Mouse (Mus musculus) Muller cell, postnatal 12 days (primary cell): ENCODE measurements at regions not wholly inside any gene's neighbourhood (a gene's known extent, or its start where the extent isn't known, plus 50 kb on each side); places are given as distances from the start of the nearest gene placed in this dataset.
"Not testable (repeated sequence)": the region's sequence is repeated elsewhere in the genome, so short reads cannot be mapped to it uniquely, and the experiment has no call there.

Experiments
- DNase-seq: peaks from one replicate; pipeline ENCODE4 v3.0.0-alpha.2; 2015; ENCODE audit errors: inconsistent ontology term

- DNase-seq: peak; percentile 25
Observed at GRCm38 (mm10) chr8:52158176-52158575, 1353.4 kb upstream of the Aga start.

DNA sequence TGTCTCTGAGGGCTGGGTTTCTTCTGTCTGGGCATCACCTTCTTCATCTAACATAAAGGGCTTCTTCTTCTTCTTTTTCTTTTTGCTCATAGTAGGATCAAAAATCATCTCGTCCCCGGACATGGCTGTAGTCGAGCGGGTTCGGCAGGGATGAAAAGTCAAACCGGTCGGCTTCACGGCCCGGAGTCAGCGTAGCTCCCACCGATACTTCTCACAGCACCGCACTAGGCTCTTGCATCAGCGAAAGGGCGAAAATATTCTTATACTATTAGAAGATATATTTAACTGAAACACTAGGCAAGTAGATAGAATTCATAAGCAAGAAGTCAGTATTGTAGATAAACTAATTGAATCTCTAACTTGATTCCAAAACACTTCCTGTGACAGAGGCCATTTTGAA, 1314.6 kb upstream of the Aga start:
- DNase-seq: not testable (repeated sequence)

DNA sequence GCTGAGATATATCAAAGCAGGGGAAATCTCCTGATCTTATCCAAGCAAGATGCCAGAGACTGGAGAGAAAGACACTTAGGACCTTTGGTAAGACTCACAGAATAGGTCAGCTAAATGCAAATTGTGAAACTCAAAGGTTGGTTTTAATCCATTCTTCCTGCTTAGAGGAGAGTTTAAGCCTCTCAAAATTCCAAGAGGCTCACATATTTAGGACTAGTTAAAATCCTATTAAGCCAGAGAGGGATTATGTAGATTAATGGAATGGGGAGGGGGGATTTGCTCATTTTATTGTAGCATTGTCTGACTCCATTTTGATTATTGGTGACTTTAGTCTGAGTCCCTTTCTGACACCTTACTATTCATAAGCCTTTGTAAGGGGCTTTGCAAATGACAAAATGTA, 1284.0 kb upstream of the Aga start:
- DNase-seq: no peak

- no peak for DNase-seq
Observed at GRCm38 (mm10) chr8:52256055-52256454, 1255.5 kb upstream of the Aga start.
